Mouse (Mus musculus) hindbrain, embryonic 13.5 days (tissue): Measurements from ENCODE around the gene Tacc3. TPM values are rescaled to one million over a fixed set of nuclear protein-coding genes. Genes with fewer than 3 reads are reported as not detected.
A peak's percentile ranks its signal among the peaks of the same experiment; 100 is the strongest.

Source experiments
- ATAC-seq: fragments of 200-750 bp; cut with Nextera tagmentation; 2 replicates; pipeline ENCODE4 v1.8.0; 2017; ENCODE audit warnings: moderate TSS enrichment; ENCODE audit not compliant: low FRiP score
- H3K27ac ChIP-seq: fragments of 300-500 bp; sonication (generic); 2 replicates; pipeline ENCODE4 v1.5.1; 2015; ENCODE audit warnings: inconsistent platforms, mild to moderate bottlenecking, moderate library complexity
- H3K27me3 ChIP-seq: fragments of 300-500 bp; sonication (generic); 2 replicates; pipeline ENCODE4 v1.6.1; 2015; ENCODE audit warnings: mild to moderate bottlenecking, inconsistent platforms
- H3K36me3 ChIP-seq: fragments of 300-500 bp; sonication (generic); 2 replicates; pipeline ENCODE4 v1.6.1; 2015; ENCODE audit warnings: mild to moderate bottlenecking, inconsistent platforms
- H3K4me1 ChIP-seq: fragments of 300-500 bp; sonication (generic); replicated peaks from 2 replicates; pipeline ENCODE4 v1.6.1; 2015; ENCODE audit warnings: inconsistent platforms
- H3K4me2 ChIP-seq: fragments of 300-500 bp; sonication (generic); 2 replicates; pipeline ENCODE4 v1.6.1; 2015; ENCODE audit warnings: inconsistent platforms, mild to moderate bottlenecking, moderate library complexity
- H3K4me3 ChIP-seq: fragments of 300-500 bp; sonication (generic); 2 replicates; pipeline ENCODE4 v1.5.1; 2015; ENCODE audit warnings: mild to moderate bottlenecking, inconsistent platforms
- H3K9ac ChIP-seq: fragments of 300-500 bp; sonication (generic); 2 replicates; pipeline ENCODE4 v1.6.1; 2015; ENCODE audit warnings: mild to moderate bottlenecking, inconsistent platforms
- H3K9me3 ChIP-seq: fragments of 300-500 bp; sonication (generic); 2 replicates; pipeline ENCODE4 v1.6.1; 2016; ENCODE audit warnings: inconsistent platforms
- WGBS: fragments of 180-500 bp; shearing (Covaris S2); methylation state at CpG from one replicate; pipeline ENCODE4 v1.1.7; 2015; 5-methylcytosine and 5-hydroxymethylcytosine counted together
- polyA plus RNA-seq: library from polyadenylated mRNA; unstranded; fragments of >200 nt; fragmentation: Nextera tagmentation; extraction: Ambion mirVana; gene quantifications from 2 replicates; pipeline ENCODE4 v1.2.1, GENCODE M21; 2015

Tacc3 gene
- polyA plus RNA-seq, 1 experiment from 2014 or later, result 48.8 TPM

DNA sequence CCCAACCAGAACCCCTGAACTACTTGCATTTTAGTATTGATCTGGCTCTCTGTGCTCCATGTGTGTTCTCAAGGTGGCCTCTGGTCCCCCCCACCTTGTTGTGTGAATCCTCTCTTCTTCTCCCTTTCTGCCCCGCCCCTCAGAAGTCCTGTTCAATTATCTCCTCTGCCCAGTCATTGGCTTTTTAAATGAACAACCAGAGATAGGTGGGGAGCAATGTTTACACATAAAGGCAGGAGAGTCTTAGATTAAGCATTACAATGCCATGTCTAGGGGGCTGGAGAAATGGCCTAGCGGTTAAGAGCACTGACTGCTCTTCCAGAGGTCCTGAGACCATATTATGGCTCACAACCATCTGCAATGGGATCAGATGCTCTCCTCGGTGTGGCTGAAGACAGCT, 22.6 kb upstream of the Tacc3 start:
- H3K4me1 ChIP-seq, result peaks cover 4% of the 10 kb centered on the region
- no peaks in the 10 kb centered on the region for H3K27me3 ChIP-seq
- H3K36me3 ChIP-seq, result peaks cover 13% of the 10 kb centered on the region
- H3K4me2 ChIP-seq, result no peak overlapping the region
- 89% methylated on average over 3 of the region's 3 CpGs for WGBS
- H3K9ac ChIP-seq, result no peak overlapping the region
- H3K27ac ChIP-seq, result no peak overlapping the region
- no peak for ATAC-seq
- H3K4me3 ChIP-seq, result no peak overlapping the region
- no peaks in the 10 kb centered on the region for H3K9me3 ChIP-seq

DNA sequence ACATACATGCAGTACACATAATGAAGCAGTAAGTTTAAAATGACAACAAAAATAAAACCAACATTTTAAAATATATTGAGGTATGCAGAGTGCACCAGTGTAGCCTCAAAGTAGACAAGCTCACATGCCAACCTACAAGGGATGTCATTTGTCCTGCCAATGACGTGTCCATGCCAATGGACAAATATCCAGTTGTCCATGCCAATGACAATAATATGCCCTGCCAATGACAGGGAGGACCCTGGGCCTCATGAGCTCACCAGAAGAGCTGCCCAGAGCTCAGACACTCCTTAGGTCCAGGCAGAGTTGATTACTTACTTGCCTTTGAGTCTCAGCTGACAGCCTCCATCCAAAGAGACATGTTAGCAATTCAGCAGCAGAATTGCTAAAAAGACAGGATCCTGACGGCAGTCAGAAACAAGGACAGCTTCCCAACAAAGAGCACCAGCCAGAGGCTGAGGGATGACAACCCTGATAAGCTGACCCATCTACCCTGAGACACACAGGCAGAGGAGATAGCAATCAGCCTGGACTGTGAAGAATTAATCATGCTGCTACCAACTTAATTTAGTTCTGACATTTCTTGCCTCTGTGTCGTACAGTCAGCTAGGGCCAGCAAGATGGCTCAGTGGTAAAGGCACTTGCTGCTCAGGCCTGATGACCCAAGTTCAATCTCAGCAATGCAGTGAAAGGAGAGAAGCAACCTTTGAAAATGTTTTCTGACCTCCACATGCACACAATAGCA, 20.1 kb upstream of the Tacc3 start:
- Histone ChIP-seq H3K4me2 (no peak overlapping the region), H3K4me3 (no peak overlapping the region), H3K9ac (no peak overlapping the region), H3K36me3 (peaks cover 32% of the 10 kb centered on the region), H3K4me1 (no peaks in the 10 kb centered on the region), H3K9me3 (no peaks in the 10 kb centered on the region), H3K27me3 (no peaks in the 10 kb centered on the region), H3K27ac (no peak overlapping the region)
- 78% methylated on average over 3 of the region's 3 CpGs for WGBS
- ATAC-seq, result no peak

DNA sequence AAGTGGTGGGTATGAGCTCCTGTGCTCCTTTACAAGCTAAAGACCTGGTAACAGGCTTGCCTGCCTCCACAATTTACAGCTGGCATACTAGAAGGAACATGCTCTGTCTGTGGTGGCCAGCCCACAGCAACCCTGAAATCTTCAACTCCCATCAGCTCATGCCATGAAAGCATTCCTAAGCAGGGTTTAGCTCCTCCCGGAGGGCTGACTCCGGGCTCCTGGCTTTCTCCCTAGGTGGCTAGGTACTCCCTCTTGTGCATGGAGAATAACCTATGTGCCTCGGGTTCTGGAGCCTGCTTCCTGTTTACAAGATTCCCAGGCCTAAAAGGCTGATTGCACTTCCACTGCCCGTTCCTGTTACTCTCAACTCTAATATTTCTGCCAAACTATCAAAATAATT, 19.1 kb upstream of the Tacc3 start:
- Histone ChIP-seq H3K4me3 (no peak overlapping the region), H3K9ac (no peak overlapping the region), H3K9me3 (no peaks in the 10 kb centered on the region), H3K36me3 (peaks cover 42% of the 10 kb centered on the region), H3K27me3 (no peaks in the 10 kb centered on the region), H3K27ac (no peak overlapping the region), H3K4me2 (no peak overlapping the region), H3K4me1 (no peaks in the 10 kb centered on the region)
- WGBS, result 74% methylated on average over 4 of the region's 4 CpGs
- ATAC-seq, result no peak

DNA sequence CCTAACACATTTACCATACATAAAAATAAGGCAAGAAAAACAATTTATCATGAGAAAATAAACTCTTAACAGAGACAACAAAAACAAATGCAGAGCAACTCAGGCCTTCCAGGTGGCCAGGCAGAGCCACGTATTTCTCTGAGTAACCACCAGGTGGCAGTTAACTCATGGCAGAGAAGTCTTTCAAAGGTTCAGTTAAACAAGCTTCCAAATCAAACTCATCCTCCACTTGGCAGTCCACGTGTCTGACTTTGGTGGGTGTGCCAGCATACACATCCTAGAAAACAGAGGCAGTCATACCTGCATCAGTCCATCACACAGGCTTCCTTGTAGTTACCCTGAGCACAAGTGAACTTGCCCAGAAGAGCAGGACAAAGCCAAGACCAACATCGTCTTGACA, 17.3 kb upstream of the Tacc3 start:
- Histone ChIP-seq H3K27ac (no peak overlapping the region), H3K9ac (no peak overlapping the region), H3K36me3 (peaks cover 56% of the 10 kb centered on the region), H3K4me3 (no peak overlapping the region), H3K4me2 (no peak overlapping the region), H3K27me3 (no peaks in the 10 kb centered on the region), H3K4me1 (no peaks in the 10 kb centered on the region), H3K9me3 (no peaks in the 10 kb centered on the region)
- 51% methylated on average over 3 of the region's 3 CpGs for WGBS
- ATAC-seq, result no peak

DNA sequence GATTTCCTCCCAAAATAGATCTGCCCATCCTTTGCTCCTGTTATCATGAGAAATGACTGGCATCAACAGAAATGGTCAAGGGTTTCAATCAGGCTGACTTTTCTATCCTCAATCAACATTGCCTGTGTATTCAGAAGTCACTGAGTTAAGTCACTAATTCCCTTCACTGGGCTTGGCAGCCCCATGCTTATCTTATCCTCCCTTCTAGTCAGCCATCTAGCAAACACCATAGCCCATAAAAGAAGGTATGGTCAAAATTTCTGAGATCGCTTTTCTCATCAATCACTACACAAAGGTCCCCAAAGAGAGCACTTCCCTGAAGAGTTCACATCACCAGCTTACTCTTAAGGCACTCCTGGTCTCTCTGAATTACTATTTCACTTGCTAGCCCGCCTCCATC, 6.9 kb upstream of the Tacc3 start:
- Histone ChIP-seq H3K9ac (peak overlapping the region; percentile 84), H3K4me1 (peaks cover 36% of the 10 kb centered on the region), H3K36me3 (peaks cover 51% of the 10 kb centered on the region), H3K27me3 (no peaks in the 10 kb centered on the region), H3K4me3 (peak overlapping the region; percentile 81), H3K4me2 (peak overlapping the region; percentile 70), H3K9me3 (no peaks in the 10 kb centered on the region), H3K27ac (peak overlapping the region; percentile 98)
- ATAC-seq, result no peak
- WGBS, result 16% methylated on average over 2 of the region's 2 CpGs

DNA sequence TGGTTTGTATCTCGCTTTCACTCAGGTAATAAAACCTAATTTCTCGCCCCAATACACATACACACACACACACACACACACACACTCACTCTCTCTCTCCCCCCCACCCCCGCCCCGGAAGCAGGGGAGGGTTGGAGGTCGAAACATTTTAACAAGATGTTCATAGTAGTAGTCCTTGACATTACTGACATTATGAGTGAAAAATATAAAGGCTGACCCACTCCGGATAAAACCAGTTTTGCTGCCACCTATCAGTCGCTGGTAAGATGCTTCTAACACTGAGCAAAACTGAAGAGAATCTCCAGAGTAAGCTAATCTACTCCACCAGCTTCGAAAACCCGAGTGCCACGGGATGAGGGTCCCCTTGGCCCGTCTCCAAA, 6.4 kb upstream of the Tacc3 start:
- peak overlapping the region; percentile 84 for H3K9ac ChIP-seq
- peaks cover 46% of the 10 kb centered on the region for H3K36me3 ChIP-seq
- ATAC-seq, result no peak; the same call in none of the 2 replicates
- H3K9me3 ChIP-seq, result no peaks in the 10 kb centered on the region
- peak overlapping the region; percentile 70 for H3K4me2 ChIP-seq
- no peaks in the 10 kb centered on the region for H3K27me3 ChIP-seq
- H3K4me1 ChIP-seq, result peaks cover 41% of the 10 kb centered on the region
- WGBS, result 1% methylated on average over 11 of the region's 11 CpGs
- H3K4me3 ChIP-seq, result peak overlapping the region; percentile 81
- peak overlapping the region; percentile 98 for H3K27ac ChIP-seq

DNA sequence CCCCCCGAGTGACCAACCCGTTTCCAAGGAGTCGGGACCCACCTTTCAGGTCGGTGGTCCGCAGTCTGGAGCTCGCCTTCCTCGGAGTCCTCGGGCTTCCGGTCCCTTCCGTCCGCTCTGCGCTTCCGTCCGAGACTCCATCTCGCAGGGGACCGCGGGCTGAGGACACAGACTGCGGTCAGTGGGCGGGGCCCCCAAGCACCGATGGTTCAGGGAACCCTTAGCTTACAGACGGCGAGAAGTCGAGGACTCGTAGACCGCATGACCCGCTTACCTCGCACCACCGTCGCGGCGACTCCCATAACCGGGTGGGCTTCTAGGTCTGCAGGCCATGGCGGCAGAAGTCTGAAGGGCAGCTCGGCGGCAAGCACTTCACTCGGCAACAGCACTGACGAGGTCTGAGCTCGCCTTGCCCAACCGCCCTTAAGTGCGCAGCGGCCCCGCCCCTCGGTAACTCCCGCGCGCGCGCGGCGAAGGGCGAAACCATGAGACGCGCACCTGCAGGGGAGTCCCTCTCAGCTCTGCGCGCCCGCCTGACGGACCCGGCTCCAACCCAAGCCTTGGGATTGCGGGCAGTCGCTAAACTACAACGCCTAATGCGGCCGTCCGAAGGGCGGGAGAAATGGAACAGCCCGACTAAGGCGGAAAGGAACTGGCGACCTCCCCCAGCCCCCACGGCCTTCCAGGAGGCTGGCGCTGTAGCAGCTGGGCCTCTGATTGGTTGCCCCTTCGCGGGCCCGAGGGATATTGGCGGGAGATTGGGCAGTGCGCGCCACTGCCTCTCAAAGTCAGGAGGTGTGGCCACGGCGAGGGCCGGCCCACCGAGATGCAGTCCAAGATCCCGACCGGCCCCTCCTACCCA, 5.8 kb upstream of the Tacc3 start, which contains the start of gene Slbp:
TSS of gene Slbp (minus strand) at position 654 of the 862 bp plus-strand sequence.
- under 1% methylated on average over 82 of the region's 82 CpGs for WGBS
- ATAC-seq, result peak; percentile 96
- Histone ChIP-seq H3K27ac (peak within 1 kb of the TSS; percentile 98), H3K9ac (peak within 1 kb of the TSS; percentile 84), H3K27me3 (no peaks in the 10 kb centered on the region), H3K36me3 (peaks cover 40% of the 10 kb centered on the region), H3K9me3 (no peaks in the 10 kb centered on the region), H3K4me3 (peak within 1 kb of the TSS; percentile 81), H3K4me2 (peak within 1 kb of the TSS; percentile 70), H3K4me1 (peaks cover 47% of the 10 kb centered on the region)

DNA sequence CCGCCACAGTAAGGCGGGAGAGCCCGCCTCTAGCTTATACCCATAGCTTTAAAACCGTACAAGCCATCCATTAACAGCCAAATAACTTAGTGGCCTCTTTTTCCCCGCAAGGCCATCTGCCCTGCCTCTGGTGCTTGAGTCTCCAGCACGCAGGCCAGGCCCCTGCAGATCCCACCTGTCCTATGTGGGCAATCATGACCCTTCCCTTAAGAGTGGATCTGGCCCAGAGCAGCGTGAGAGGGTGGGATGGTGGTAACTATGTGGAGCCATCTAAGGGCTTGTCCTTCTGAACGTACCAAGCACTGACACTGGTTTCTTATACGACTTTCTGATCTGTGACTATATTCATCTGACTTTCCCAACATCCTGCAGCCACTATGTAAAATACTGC, 5.2 kb upstream of the Tacc3 start:
- Histone ChIP-seq H3K4me1 (peaks cover 49% of the 10 kb centered on the region), H3K9ac (peak overlapping the region; percentile 62; the same call in 1 of the 2 replicates), H3K27me3 (no peaks in the 10 kb centered on the region), H3K4me2 (peak overlapping the region; percentile 70), H3K27ac (peak overlapping the region; percentile 98), H3K4me3 (peak overlapping the region; percentile 81), H3K36me3 (peaks cover 34% of the 10 kb centered on the region), H3K9me3 (no peaks in the 10 kb centered on the region)
- WGBS, result 2% methylated on average over 9 of the region's 9 CpGs
- peak; percentile 52 for ATAC-seq

DNA sequence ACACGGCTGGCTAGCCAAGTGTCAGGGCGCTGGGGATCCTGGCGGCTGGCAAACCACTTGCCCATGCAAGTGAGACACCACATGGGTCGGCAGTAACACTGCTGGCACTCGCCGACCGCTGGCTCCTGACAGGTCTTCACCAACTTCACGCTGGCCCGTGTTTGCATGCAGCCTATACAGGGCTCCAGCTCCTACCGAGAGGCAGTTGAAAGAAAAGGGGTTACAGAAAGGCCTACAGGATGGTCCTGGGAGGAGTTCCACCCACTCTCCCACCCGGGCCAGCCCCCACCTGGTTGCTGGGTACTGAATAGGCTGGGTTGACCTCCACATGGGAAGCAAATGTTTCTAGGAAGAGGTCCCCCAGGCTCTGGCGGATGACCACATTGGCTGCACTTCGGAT, 3.5 kb upstream of the Tacc3 start:
- Histone ChIP-seq H3K36me3 (peaks cover 24% of the 10 kb centered on the region), H3K4me1 (peaks cover 58% of the 10 kb centered on the region), H3K9me3 (no peaks in the 10 kb centered on the region), H3K4me2 (no peak overlapping the region), H3K27ac (no peak overlapping the region), H3K27me3 (no peaks in the 10 kb centered on the region), H3K4me3 (no peak overlapping the region), H3K9ac (0 out of 2 replicates have a peak overlapping the region, but pooled peaks have one; percentile 19)
- no peak for ATAC-seq
- 94% methylated on average over 13 of the region's 13 CpGs for WGBS

DNA sequence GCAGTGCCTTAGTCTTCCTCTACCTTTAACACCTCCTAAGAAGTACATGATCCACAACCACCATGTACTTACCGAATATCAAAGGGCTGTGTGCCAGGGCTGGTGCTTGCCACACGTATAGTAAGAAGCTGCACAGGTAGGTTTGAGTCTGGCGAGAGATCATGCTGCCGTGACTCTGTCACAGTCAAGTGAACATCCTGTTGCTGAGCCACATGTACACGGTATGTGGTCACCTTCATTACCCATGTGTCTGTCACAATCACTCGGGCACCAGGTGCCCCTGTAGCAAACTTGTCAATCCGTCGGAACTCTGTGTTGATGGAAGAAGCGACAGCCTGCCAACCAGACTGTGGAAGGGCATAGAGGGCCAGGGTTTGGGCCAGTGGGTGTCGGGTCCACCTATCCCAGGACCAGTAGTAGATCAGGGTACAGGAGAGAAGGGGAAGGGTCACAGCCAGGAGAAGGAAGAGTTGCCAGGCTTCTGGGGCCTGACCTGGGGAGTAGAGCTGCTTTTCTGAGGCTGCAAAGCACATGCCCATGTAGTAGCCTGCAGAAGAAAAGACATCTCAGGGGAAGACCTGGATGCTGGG, 2.6 kb upstream of the Tacc3 start:
- peak overlapping the region; percentile 26; the same call in 1 of the 2 replicates for H3K9ac ChIP-seq
- no peak overlapping the region for H3K4me2 ChIP-seq
- no peaks in the 10 kb centered on the region for H3K9me3 ChIP-seq
- H3K36me3 ChIP-seq, result peaks cover 22% of the 10 kb centered on the region
- WGBS, result 95% methylated on average over 10 of the region's 10 CpGs
- no peak overlapping the region for H3K4me3 ChIP-seq
- peaks cover 54% of the 10 kb centered on the region for H3K4me1 ChIP-seq
- H3K27me3 ChIP-seq, result no peaks in the 10 kb centered on the region
- no peak for ATAC-seq
- H3K27ac ChIP-seq, result no peak overlapping the region

DNA sequence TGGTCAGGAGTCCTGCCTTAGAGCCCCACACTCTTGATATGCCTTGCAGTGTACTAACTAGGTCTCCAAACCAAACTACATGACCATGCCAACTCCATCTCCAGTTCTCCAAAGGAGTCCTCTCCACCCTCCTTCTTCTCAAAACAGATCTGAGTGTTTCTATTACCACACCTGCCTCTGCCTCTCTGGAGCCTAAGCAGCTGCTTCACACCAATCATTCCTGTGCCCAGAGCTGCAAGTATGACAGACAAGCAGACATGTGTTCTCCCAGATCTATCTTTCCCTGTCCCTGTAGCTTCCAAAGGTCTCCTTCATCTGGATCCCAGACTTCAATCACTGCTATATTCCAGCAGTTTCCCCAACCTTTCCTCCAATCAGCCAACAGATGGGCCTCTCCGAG, 1.2 kb upstream of the Tacc3 start:
- Histone ChIP-seq H3K4me2 (peak overlapping the region; percentile 95), H3K9ac (peak overlapping the region; percentile 85), H3K4me1 (peaks cover 43% of the 10 kb centered on the region), H3K4me3 (peak overlapping the region; percentile 70), H3K36me3 (peaks cover 26% of the 10 kb centered on the region), H3K27me3 (no peaks in the 10 kb centered on the region), H3K27ac (peak overlapping the region; percentile 98), H3K9me3 (no peaks in the 10 kb centered on the region)
- ATAC-seq, result no peak
- 46% methylated on average over 1 of the region's 1 CpGs for WGBS

DNA sequence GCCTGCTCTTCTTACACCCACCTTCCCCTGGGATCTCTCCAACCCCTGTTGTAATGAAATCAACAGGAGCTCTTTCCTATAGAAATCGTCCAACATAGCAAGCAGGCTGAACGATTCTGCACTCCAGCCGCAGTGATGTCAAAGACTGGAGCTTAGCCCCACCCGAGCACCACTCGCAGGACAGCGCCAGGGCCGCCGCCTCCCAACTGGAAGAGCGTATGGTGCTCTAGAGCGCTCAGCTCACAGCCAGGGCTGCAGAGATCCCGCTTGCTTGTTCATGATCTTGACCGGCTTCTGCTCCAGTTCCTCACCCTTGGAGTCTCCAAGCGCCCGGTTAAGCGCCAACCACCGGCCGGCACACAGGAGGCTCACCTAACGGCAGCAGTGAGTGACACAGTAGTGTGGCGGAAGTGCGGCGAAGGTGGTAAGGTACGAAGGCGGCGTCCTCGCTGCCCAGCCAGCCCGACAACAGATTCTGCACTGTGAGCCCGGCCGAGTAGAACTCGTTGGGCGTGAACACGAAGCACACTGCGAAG, 609 bp upstream of the Tacc3 start:
- Histone ChIP-seq H3K9me3 (no peaks in the 10 kb centered on the region), H3K27me3 (no peaks in the 10 kb centered on the region), H3K9ac (peak overlapping the region; percentile 85), H3K27ac (peak overlapping the region; percentile 98), H3K36me3 (peaks cover 26% of the 10 kb centered on the region), H3K4me2 (peak overlapping the region; percentile 95), H3K4me3 (peak overlapping the region; percentile 70), H3K4me1 (peaks cover 43% of the 10 kb centered on the region)
- WGBS, result 1% methylated on average over 32 of the region's 32 CpGs
- peak; percentile 18 for ATAC-seq
